Mouse (Mus musculus): ENCODE measurements around the gene Dgkd. TPM values are rescaled to one million over a fixed set of nuclear protein-coding genes. Genes with fewer than 3 reads are reported as not detected.

Gene Dgkd
- polyA plus RNA-seq, 2 experiments: 8.0 to 8.1 TPM

- peaks cover 0 to 28% of the 10 kb centered on the region in 2 experiments; a peak in 2 of 4 replicates for H3K4me1 ChIP-seq (replicated peaks; ENCODE audit: control insufficient read depth in 2 of 2, insufficient read depth in 2 of 2, low read length in 1 of 2)
- WGBS (ENCODE audit: insufficient replicate concordance): 48% methylated on average over 3 of the region's 3 CpGs
- no peak overlapping the region for H3K9ac ChIP-seq (replicated peaks)
- H3K4me2 ChIP-seq (ENCODE audit: low read depth): no peak overlapping the region
- no peaks in the 10 kb centered on the region for H3K9me3 ChIP-seq (ENCODE audit: control insufficient read depth, low read length)
- ATAC-seq (ENCODE audit: insufficient read depth) (no peak), DNase-seq (ENCODE audit: low read depth in 3 of 3, low spot score in 3 of 3) (no peak)
- TF ChIP-seq EP300 (IDR thresholded peaks at IDR 0.05; ENCODE audit: low read depth) (no peak), CTCF (IDR thresholded peaks at IDR 0.05; ENCODE audit: low read depth) (no peak)
- no peak overlapping the region for H3K4me3 ChIP-seq (ENCODE audit: insufficient read depth in 1 of 2, low read depth in 2 of 2, low read length in 2 of 2)
- peaks cover 3% of the 10 kb centered on the region; the same call in 1 of the 2 replicates for H3K36me3 ChIP-seq (replicated peaks; ENCODE audit: control insufficient read depth, insufficient read depth, low read depth)
- H3K27me3 ChIP-seq (ENCODE audit: control insufficient read depth, insufficient read depth, low read length): no peaks in the 10 kb centered on the region
- H3K27ac ChIP-seq: no peak overlapping the region
Measured at GRCm38 (mm10) chr1:87879494-87880325, 26.6 kb downstream of the Dgkd start.

GRCm38 (mm10) chr1:87880326-87880627, 27.2 kb downstream of the Dgkd start:
- no peak overlapping the region for H3K4me3 ChIP-seq (ENCODE audit: insufficient read depth in 1 of 2, low read depth in 2 of 2, low read length in 2 of 2)
- H3K9ac ChIP-seq (replicated peaks): no peak overlapping the region
- H3K4me1 ChIP-seq (replicated peaks; ENCODE audit: control insufficient read depth in 2 of 2, insufficient read depth in 2 of 2, low read length in 1 of 2): peaks cover 0 to 28% of the 10 kb centered on the region in 2 experiments; a peak in 2 of 4 replicates
- no peak overlapping the region for H3K4me2 ChIP-seq (ENCODE audit: low read depth)
- H3K9me3 ChIP-seq (ENCODE audit: control insufficient read depth, low read length): no peaks in the 10 kb centered on the region
- ATAC-seq (ENCODE audit: insufficient read depth) (no peak), DNase-seq (ENCODE audit: low read depth in 3 of 3, low spot score in 3 of 3) (no peak)
- H3K27me3 ChIP-seq (ENCODE audit: control insufficient read depth, insufficient read depth, low read length): no peaks in the 10 kb centered on the region
- H3K27ac ChIP-seq: no peak overlapping the region
- no peak for TF ChIP-seq EP300 (IDR thresholded peaks at IDR 0.05; ENCODE audit: low read depth)
- no peak for TF ChIP-seq CTCF (IDR thresholded peaks at IDR 0.05; ENCODE audit: low read depth)
- 71% methylated on average over 6 of the region's 6 CpGs for WGBS (ENCODE audit: insufficient replicate concordance)
- peaks cover 3% of the 10 kb centered on the region; the same call in 1 of the 2 replicates for H3K36me3 ChIP-seq (replicated peaks; ENCODE audit: control insufficient read depth, insufficient read depth, low read depth)

GRCm38 (mm10) chr1:87880856-87881255, 27.8 kb downstream of the Dgkd start:
- H3K9ac ChIP-seq (replicated peaks): no peak overlapping the region
- WGBS (ENCODE audit: insufficient replicate concordance): 25% methylated on average over 2 of the region's 2 CpGs
- H3K36me3 ChIP-seq (replicated peaks; ENCODE audit: control insufficient read depth, insufficient read depth, low read depth): peaks cover 3% of the 10 kb centered on the region; the same call in 1 of the 2 replicates
- TF ChIP-seq EP300 (IDR thresholded peaks at IDR 0.05; ENCODE audit: low read depth) (no peak), CTCF (IDR thresholded peaks at IDR 0.05; ENCODE audit: low read depth) (no peak)
- no peak for ATAC-seq (ENCODE audit: insufficient read depth)
- no peak overlapping the region for H3K4me2 ChIP-seq (ENCODE audit: low read depth)
- no peak overlapping the region for H3K4me3 ChIP-seq (ENCODE audit: insufficient read depth in 1 of 2, low read depth in 2 of 2, low read length in 2 of 2)
- no peaks in the 10 kb centered on the region for H3K27me3 ChIP-seq (ENCODE audit: control insufficient read depth, insufficient read depth, low read length)
- H3K27ac ChIP-seq: no peak overlapping the region
- H3K9me3 ChIP-seq (ENCODE audit: control insufficient read depth, low read length): no peaks in the 10 kb centered on the region
- H3K4me1 ChIP-seq (replicated peaks; ENCODE audit: control insufficient read depth in 2 of 2, insufficient read depth in 2 of 2, low read length in 1 of 2): peaks cover 0 to 27% of the 10 kb centered on the region in 2 experiments; a peak in 2 of 4 replicates
- no peak for DNase-seq (ENCODE audit: low read depth in 3 of 3, low spot score in 3 of 3)

- DNase-seq (ENCODE audit: low read depth in 3 of 3, low spot score in 3 of 3) (no peak), ATAC-seq (ENCODE audit: insufficient read depth) (no peak)
- TF ChIP-seq CTCF (IDR thresholded peaks at IDR 0.05; ENCODE audit: low read depth): no peak
- TF ChIP-seq EP300 (IDR thresholded peaks at IDR 0.05; ENCODE audit: low read depth): no peak
- Histone ChIP-seq H3K27ac (no peak overlapping the region), H3K4me3 (ENCODE audit: insufficient read depth in 1 of 2, low read depth in 2 of 2, low read length in 2 of 2) (no peak overlapping the region), H3K9me3 (ENCODE audit: control insufficient read depth, low read length) (no peaks in the 10 kb centered on the region), H3K27me3 (ENCODE audit: control insufficient read depth, insufficient read depth, low read length) (no peaks in the 10 kb centered on the region), H3K9ac (replicated peaks) (no peak overlapping the region), H3K4me1 (replicated peaks; ENCODE audit: control insufficient read depth in 2 of 2, insufficient read depth in 2 of 2, low read length in 1 of 2) (peaks cover 0 to 20% of the 10 kb centered on the region in 2 experiments; a peak in 2 of 4 replicates), H3K36me3 (replicated peaks; ENCODE audit: control insufficient read depth, insufficient read depth, low read depth) (peaks cover 3% of the 10 kb centered on the region; the same call in 1 of the 2 replicates), H3K4me2 (ENCODE audit: low read depth) (no peak overlapping the region)
- WGBS (ENCODE audit: insufficient replicate concordance): 62% methylated on average over 4 of the region's 4 CpGs
Measured at GRCm38 (mm10) chr1:87881726-87882125, 28.6 kb downstream of the Dgkd start.

- ATAC-seq (ENCODE audit: insufficient read depth) (no peak), DNase-seq (ENCODE audit: low read depth in 3 of 3, low spot score in 3 of 3) (no peak)
- Histone ChIP-seq H3K27me3 (ENCODE audit: control insufficient read depth, insufficient read depth, low read length) (no peaks in the 10 kb centered on the region), H3K9me3 (ENCODE audit: control insufficient read depth, low read length) (no peaks in the 10 kb centered on the region), H3K36me3 (replicated peaks; ENCODE audit: control insufficient read depth, insufficient read depth, low read depth) (peaks cover 3% of the 10 kb centered on the region; the same call in 1 of the 2 replicates), H3K9ac (replicated peaks) (no peak overlapping the region), H3K27ac (no peak overlapping the region), H3K4me3 (ENCODE audit: insufficient read depth in 1 of 2, low read depth in 2 of 2, low read length in 2 of 2) (no peak overlapping the region), H3K4me1 (replicated peaks; ENCODE audit: control insufficient read depth in 2 of 2, insufficient read depth in 2 of 2, low read length in 1 of 2) (peaks cover 0 to 13% of the 10 kb centered on the region in 2 experiments; a peak in 2 of 4 replicates), H3K4me2 (ENCODE audit: low read depth) (no peak overlapping the region)
- TF ChIP-seq CTCF (IDR thresholded peaks at IDR 0.05; ENCODE audit: low read depth): no peak
- no peak for TF ChIP-seq EP300 (IDR thresholded peaks at IDR 0.05; ENCODE audit: low read depth)
Measured at GRCm38 (mm10) chr1:87882554-87882953, 29.5 kb downstream of the Dgkd start.

Measured in liver, embryonic 14.5 days (tissue).